Mouse (Mus musculus) ES-E14 (cell line): Measurements from ENCODE around the gene Rfx7. TPM values are rescaled to one million over a fixed set of nuclear protein-coding genes. Genes with fewer than 3 reads are reported as not detected.

ENCODE experiments used
- DNase-seq: peaks from one replicate; pipeline ENCODE4 v3.0.0-alpha.2; 2013; ENCODE audit warnings: low read depth, low spot score
- H3K27ac ChIP-seq: 2 replicates; pipeline ENCODE4 v1.5.1; 2012; ENCODE audit warnings: low read depth, mild to moderate bottlenecking, low read length, moderate library complexity, mixed read lengths; ENCODE audit not compliant: poor library complexity, insufficient read depth, severe bottlenecking
- H3K36me3 ChIP-seq: 2 replicates; pipeline ENCODE4 v1.6.1; 2012; ENCODE audit warnings: mild to moderate bottlenecking, low read length, moderate library complexity, mixed read lengths; ENCODE audit not compliant: control insufficient read depth, poor library complexity, insufficient read depth, severe bottlenecking
- H3K4me1 ChIP-seq, 2 experiments: fragments of 150-350 bp in 1 of 2; sonication (generic) in 1 of 2; 2 replicates each; pipeline ENCODE4 v1.6.1; 2012; ENCODE audit warnings: low read length in 2 of 2, mild to moderate bottlenecking in 1 of 2, mixed read lengths in 1 of 2; ENCODE audit not compliant: control insufficient read depth in 2 of 2, insufficient read depth in 2 of 2, poor library complexity in 1 of 2
- H3K4me3 ChIP-seq, 2 experiments: fragments of 150-350 bp in 1 of 2; sonication (generic) in 1 of 2; 2 replicates each; pipeline ENCODE4 v1.5.1; 2012; ENCODE audit warnings: low read length in 2 of 2, low read depth in 1 of 2, mild to moderate bottlenecking in 1 of 2, mixed read lengths in 1 of 2; ENCODE audit not compliant: insufficient read depth in 1 of 2, poor library complexity in 1 of 2, severe bottlenecking in 1 of 2
- H3K9ac ChIP-seq: 2 replicates; pipeline ENCODE4 v1.6.1; 2012; ENCODE audit warnings: low read depth, mild to moderate bottlenecking, low read length, mixed read lengths; ENCODE audit not compliant: poor library complexity, insufficient read depth, severe bottlenecking
- H3K9me3 ChIP-seq: fragments of 150-350 bp; sonication (generic); 2 replicates; pipeline ENCODE4 v1.6.1; 2012; ENCODE audit warnings: low read depth, mild to moderate bottlenecking, low read length; ENCODE audit not compliant: control insufficient read depth, insufficient read depth
- CHD2 ChIP-seq: IDR thresholded peaks from 2 replicates; pipeline ENCODE4 v1.6.1; 2014; ENCODE audit warnings: mild to moderate bottlenecking, low read depth, low read length, inconsistent platforms
- HCFC1 ChIP-seq: IDR thresholded peaks from 2 replicates; pipeline ENCODE4 v1.6.1; 2012; ENCODE audit warnings: low read length, inconsistent platforms, borderline replicate concordance; ENCODE audit not compliant: insufficient read depth
- MAFK ChIP-seq: IDR thresholded peaks from 2 replicates; pipeline ENCODE4 v1.6.1; 2014; ENCODE audit warnings: mild to moderate bottlenecking, low read depth, low read length, inconsistent platforms; ENCODE audit not compliant: insufficient read depth
- ZC3H11A ChIP-seq: IDR thresholded peaks from 2 replicates; pipeline ENCODE4 v1.6.1; 2012; ENCODE audit warnings: low read depth, mild to moderate bottlenecking, inconsistent platforms, low read length, borderline replicate concordance
- ZNF384 ChIP-seq: IDR thresholded peaks from 2 replicates; pipeline ENCODE4 v1.6.1; 2012; ENCODE audit warnings: low read depth, low read length, inconsistent platforms
- in situ Hi-C, 2 experiments: fragments of 600-800 bp; cut with MboI; formaldehyde crosslinking; loops; one replicate each; pipeline ENCODE4 v1.15.1; 2025; ENCODE audit warnings: low sequenced_read_pairs in 2 of 2, inconsistent platforms in 1 of 2; ENCODE audit not compliant: unreplicated experiment in 2 of 2
- total RNA-seq: library from RNA; depleted of rRNA; stranded (reverse); fragments of 300-350 nt; gene quantifications from 2 replicates; pipeline ENCODE4 v1.2.3, GENCODE M21; 2012

Rfx7 gene
- total RNA-seq, 1 experiment, result 19.9 TPM

GRCm38 (mm10) chr9:72618037-72618436, 86.0 kb downstream of the Rfx7 start:
- Histone ChIP-seq H3K4me3 (no peak overlapping the region), H3K36me3 (peaks cover 24% of the 10 kb centered on the region), H3K9ac (no peak overlapping the region), H3K27ac (no peak overlapping the region), H3K4me1 (0 out of 4 replicates have a peak, but pooled peaks cover 0 to 2% of the 10 kb centered on the region in 2 experiments), H3K9me3 (no peaks in the 10 kb centered on the region)
- in situ Hi-C loops, result no loop called here
- TF ChIP-seq MAFK (no peak), ZNF384 (no peak), CHD2 (no peak), HCFC1 (no peak), ZC3H11A (no peak)
- DNase-seq, result no peak

GRCm38 (mm10) chr9:72623605-72624004, 91.6 kb downstream of the Rfx7 start:
- Histone ChIP-seq H3K4me3 (no peak overlapping the region), H3K9me3 (no peaks in the 10 kb centered on the region), H3K9ac (no peak overlapping the region), H3K27ac (no peak overlapping the region), H3K36me3 (peaks cover 7% of the 10 kb centered on the region), H3K4me1 (no peaks in the 10 kb centered on the region)
- no peak for DNase-seq
- in situ Hi-C loops, result no loop called here
- TF ChIP-seq ZNF384, result no peak
- TF ChIP-seq ZC3H11A, result no peak
- TF ChIP-seq HCFC1, result no peak
- TF ChIP-seq CHD2, result no peak
- TF ChIP-seq MAFK, result no peak

- Histone ChIP-seq H3K4me3 (no peak overlapping the region), H3K4me1 (no peaks in the 10 kb centered on the region), H3K36me3 (no peaks in the 10 kb centered on the region), H3K9me3 (no peaks in the 10 kb centered on the region), H3K9ac (no peak overlapping the region), H3K27ac (no peak overlapping the region)
- in situ Hi-C loops, result no loop called here
- TF ChIP-seq MAFK (no peak), CHD2 (no peak), HCFC1 (no peak), ZC3H11A (no peak), ZNF384 (no peak)
- no peak for DNase-seq
Observed at GRCm38 (mm10) chr9:72627598-72627997, 95.6 kb downstream of the Rfx7 start.

- H3K27ac ChIP-seq, result no peak overlapping the region
- no peaks in the 10 kb centered on the region for H3K9me3 ChIP-seq
- no peak for DNase-seq
- TF ChIP-seq CHD2, result no peak
- in situ Hi-C loops, result no loop called here
- no peak overlapping the region for H3K4me3 ChIP-seq
- H3K36me3 ChIP-seq, result no peaks in the 10 kb centered on the region
- no peak overlapping the region for H3K9ac ChIP-seq
- no peaks in the 10 kb centered on the region for H3K4me1 ChIP-seq
Observed at GRCm38 (mm10) chr9:72628591-72628990, 96.6 kb downstream of the Rfx7 start.

- H3K36me3 ChIP-seq, result no peaks in the 10 kb centered on the region
- no peaks in the 10 kb centered on the region for H3K9me3 ChIP-seq
- no peak for TF ChIP-seq CHD2
- TF ChIP-seq ZNF384, result no peak
- TF ChIP-seq ZC3H11A, result no peak
- TF ChIP-seq MAFK, result no peak
- TF ChIP-seq HCFC1, result no peak
- in situ Hi-C loops, result no loop called here
- no peak overlapping the region for H3K27ac ChIP-seq
- peaks cover 0 to 1% of the 10 kb centered on the region in 2 experiments; a peak in 2 of 4 replicates for H3K4me1 ChIP-seq
- H3K4me3 ChIP-seq, result no peak overlapping the region
- no peak overlapping the region for H3K9ac ChIP-seq
- DNase-seq, result no peak
Observed at GRCm38 (mm10) chr9:72632198-72632597, 100.2 kb downstream of the Rfx7 start.
